Mouse (Mus musculus) intestine, postnatal 0 days (tissue): ENCODE data around the gene Atp6ap1l. TPM values are rescaled to one million over a fixed set of nuclear protein-coding genes. Genes with fewer than 3 reads are reported as not detected.
"Not testable (repeated sequence)": the region's sequence is repeated elsewhere in the genome, so short reads cannot be mapped to it uniquely, and the experiment has no call there.

Experiments
- ATAC-seq: fragments of 200-750 bp; cut with Nextera tagmentation; 2 replicates; pipeline ENCODE4 v1.8.0; 2017; ENCODE audit warnings: mild to moderate bottlenecking, moderate TSS enrichment, moderate library complexity
- H3K27ac ChIP-seq: fragments of 300-500 bp; sonication (generic); 2 replicates; pipeline ENCODE4 v1.5.1; 2014; ENCODE audit warnings: mild to moderate bottlenecking, low read depth, low read length, moderate library complexity
- H3K27me3 ChIP-seq: fragments of 300-500 bp; sonication (generic); replicated peaks from 2 replicates; pipeline ENCODE4 v1.6.1; 2014; ENCODE audit warnings: low read length, mixed read lengths; ENCODE audit not compliant: control insufficient read depth, insufficient read depth
- H3K36me3 ChIP-seq: fragments of 300-500 bp; sonication (generic); 2 replicates; pipeline ENCODE4 v1.6.1; 2014; ENCODE audit warnings: mild to moderate bottlenecking, moderate library complexity; ENCODE audit not compliant: control insufficient read depth, insufficient read depth
- H3K4me1 ChIP-seq: fragments of 300-500 bp; sonication (generic); replicated peaks from 2 replicates; pipeline ENCODE4 v1.6.1; 2014; ENCODE audit warnings: antibody characterized with exemption, low read length, mixed read lengths; ENCODE audit not compliant: control insufficient read depth, insufficient read depth
- H3K4me2 ChIP-seq: fragments of 300-500 bp; sonication (generic); replicated peaks from 2 replicates; pipeline ENCODE4 v1.6.1; 2014; ENCODE audit warnings: low read depth, mild to moderate bottlenecking, moderate library complexity
- H3K4me3 ChIP-seq: fragments of 300-500 bp; sonication (generic); 2 replicates; pipeline ENCODE4 v1.5.1; 2014; ENCODE audit warnings: low read depth, low read length
- H3K9ac ChIP-seq: fragments of 300-500 bp; sonication (generic); 2 replicates; pipeline ENCODE4 v1.6.1; 2014; ENCODE audit warnings: mild to moderate bottlenecking, low read depth, low read length
- H3K9me3 ChIP-seq: fragments of 300-500 bp; sonication (generic); 2 replicates; pipeline ENCODE4 v1.6.1; 2016; ENCODE audit warnings: mixed run types; ENCODE audit not compliant: control insufficient read depth
- CTCF ChIP-seq: sonication (generic); IDR thresholded peaks from 2 replicates; pipeline ENCODE4 v1.5.1; 2016; ENCODE audit warnings: low read depth, mild to moderate bottlenecking, control low read depth, antibody characterized with exemption, moderate library complexity
- WGBS: fragments of 180-500 bp; shearing (Covaris S2); extraction: QIAGEN DNeasy Blood & Tissue Kit; methylation state at CpG from one replicate; pipeline ENCODE4 v1.1.7; 2014; 5-methylcytosine and 5-hydroxymethylcytosine counted together
- polyA plus RNA-seq: library from polyadenylated mRNA; unstranded; fragments of >200 nt; fragmentation: Nextera tagmentation; extraction: Ambion mirVana; gene quantifications from 2 replicates; pipeline ENCODE4 v1.2.1, GENCODE M21; 2015

Gene Atp6ap1l
- polyA plus RNA-seq, 1 experiment from 2014 or later = not detected

DNA sequence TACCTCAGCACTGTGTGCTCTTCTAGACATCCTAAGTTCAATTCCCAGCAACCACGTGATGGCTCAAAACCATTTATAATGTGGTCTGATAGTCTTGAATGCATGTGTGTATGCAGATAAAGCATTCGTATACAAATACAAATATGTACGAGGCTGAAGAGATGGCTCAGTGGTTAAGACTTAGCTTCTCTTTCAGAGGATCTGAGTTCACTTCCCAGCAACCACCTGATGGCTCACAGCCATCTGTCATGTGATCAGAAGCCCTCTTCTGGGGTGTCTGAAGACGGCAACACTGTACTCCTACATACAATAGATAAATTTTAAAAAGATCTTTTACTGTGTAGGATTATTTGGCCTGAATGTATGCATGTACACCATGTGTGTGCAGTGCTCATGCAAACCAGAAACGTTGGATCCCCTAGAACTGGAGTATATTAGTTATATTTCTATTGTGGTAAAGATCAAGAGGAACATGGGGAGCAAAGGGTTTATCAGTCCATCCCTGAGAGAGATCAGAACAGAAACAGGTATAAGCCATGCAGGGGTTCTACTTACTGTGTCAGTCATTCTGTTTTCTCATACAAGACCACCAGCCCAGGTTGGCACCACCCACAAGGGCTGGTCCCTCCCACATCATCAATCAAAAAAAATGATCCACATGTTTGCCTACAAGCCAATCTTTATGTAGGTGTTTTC is 21.9 kb upstream of the Atp6ap1l start:
- 67% methylated on average over 5 of the region's 5 CpGs for WGBS
- Histone ChIP-seq H3K4me2 (no peak overlapping the region), H3K4me1 (0 out of 2 replicates have a peak, but pooled peaks cover 4% of the 10 kb centered on the region), H3K9ac (no peak overlapping the region), H3K9me3 (no peaks in the 10 kb centered on the region), H3K27ac (no peak overlapping the region), H3K27me3 (no peaks in the 10 kb centered on the region), H3K36me3 (peaks cover 22% of the 10 kb centered on the region), H3K4me3 (no peak overlapping the region)
- no peak for TF ChIP-seq CTCF
- no peak for ATAC-seq

DNA sequence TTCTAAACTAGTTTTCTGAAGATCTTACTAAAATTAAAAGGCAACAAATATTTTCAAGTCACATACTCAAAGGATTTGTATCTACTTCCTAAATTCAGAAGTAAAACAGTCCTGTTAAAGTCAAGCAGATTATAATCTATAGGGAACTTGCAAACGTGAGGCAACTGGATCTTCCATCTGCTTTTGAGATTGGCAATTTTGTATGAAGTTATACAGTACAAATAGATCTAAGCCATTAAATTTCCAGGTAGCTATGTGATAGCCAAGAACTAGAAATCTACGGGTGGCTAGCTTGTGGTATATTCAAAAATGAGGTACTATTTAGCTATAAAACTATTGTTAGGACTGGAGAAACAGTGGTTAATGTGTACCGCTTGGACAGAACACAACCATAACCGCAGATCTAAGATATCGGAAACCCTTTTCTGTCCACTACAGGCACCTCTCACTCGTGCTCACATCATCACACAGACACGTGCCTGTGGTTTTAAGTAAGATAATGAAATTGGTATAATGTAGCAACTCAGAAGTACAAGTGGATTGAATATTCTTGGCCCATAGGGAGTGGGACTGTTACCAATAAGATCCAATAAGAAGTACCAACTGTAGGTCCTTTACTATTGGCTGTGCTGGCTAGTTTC is 21.1 kb upstream of the Atp6ap1l start:
- Histone ChIP-seq H3K27me3 (no peaks in the 10 kb centered on the region), H3K9me3 (no peaks in the 10 kb centered on the region), H3K4me1 (0 out of 2 replicates have a peak, but pooled peaks cover 4% of the 10 kb centered on the region), H3K4me3 (no peak overlapping the region), H3K36me3 (peaks cover 22% of the 10 kb centered on the region), H3K4me2 (no peak overlapping the region), H3K27ac (no peak overlapping the region), H3K9ac (no peak overlapping the region)
- no peak for ATAC-seq
- TF ChIP-seq CTCF = no peak
- 76% methylated on average over 7 of the region's 7 CpGs for WGBS

DNA sequence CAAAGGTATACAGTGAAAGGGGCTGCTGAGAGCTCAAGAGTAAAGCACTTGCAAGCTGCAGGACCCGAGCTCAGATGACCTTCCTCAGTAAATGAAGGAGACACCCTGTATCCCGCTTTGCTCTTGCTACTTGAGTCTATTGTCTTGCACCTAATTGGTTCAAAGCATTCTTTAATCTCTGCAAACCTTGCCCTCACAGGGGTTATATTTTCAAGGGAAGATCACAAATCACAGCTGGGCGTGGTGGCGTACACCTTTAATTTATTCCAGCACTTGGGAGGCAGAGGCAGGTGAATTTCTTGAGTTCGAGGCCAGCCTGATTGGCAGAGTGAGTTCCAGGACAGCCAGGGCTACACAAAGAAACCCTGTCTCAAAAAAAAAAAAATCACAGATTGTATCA is 20.0 kb upstream of the Atp6ap1l start:
- no peak overlapping the region for H3K4me3 ChIP-seq
- 0 out of 2 replicates have a peak, but pooled peaks cover 4% of the 10 kb centered on the region for H3K4me1 ChIP-seq
- TF ChIP-seq CTCF = no peak
- WGBS = 80% methylated on average over 5 of the region's 5 CpGs
- no peak overlapping the region for H3K4me2 ChIP-seq
- H3K27me3 ChIP-seq = no peaks in the 10 kb centered on the region
- no peak for ATAC-seq
- no peaks in the 10 kb centered on the region for H3K9me3 ChIP-seq
- no peak overlapping the region for H3K9ac ChIP-seq
- H3K36me3 ChIP-seq = peaks cover 22% of the 10 kb centered on the region
- no peak overlapping the region for H3K27ac ChIP-seq

DNA sequence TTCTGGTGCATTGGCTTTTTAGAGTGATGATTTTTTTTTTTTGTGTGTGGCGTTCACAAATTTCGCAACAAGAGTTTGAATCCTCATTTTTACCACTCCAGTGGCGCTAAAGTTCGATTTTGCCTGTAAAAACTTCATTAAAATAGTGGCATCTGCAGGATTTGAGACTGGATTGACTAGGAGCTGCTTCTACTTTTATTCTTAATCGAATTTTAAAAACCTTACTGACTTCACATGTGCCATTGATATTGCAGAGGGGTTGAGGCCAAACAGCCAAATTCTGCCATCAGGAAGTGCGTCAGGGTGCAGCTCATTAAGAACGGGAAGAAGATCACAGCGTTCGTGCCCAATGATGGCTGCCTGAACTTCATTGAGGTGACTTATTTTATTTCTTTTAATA is 18.9 kb upstream of the Atp6ap1l start:
- peak overlapping the region; percentile 70 for H3K4me2 ChIP-seq
- no peaks in the 10 kb centered on the region for H3K27me3 ChIP-seq
- WGBS = 42% methylated on average over 9 of the region's 9 CpGs
- no peaks in the 10 kb centered on the region for H3K9me3 ChIP-seq
- H3K9ac ChIP-seq = peak overlapping the region; percentile 98
- peaks cover 22% of the 10 kb centered on the region for H3K36me3 ChIP-seq
- TF ChIP-seq CTCF = no peak
- no peak for ATAC-seq
- H3K27ac ChIP-seq = no peak overlapping the region; the same call in 1 of the 2 replicates
- H3K4me3 ChIP-seq = peak overlapping the region; percentile 98
- 0 out of 2 replicates have a peak, but pooled peaks cover 4% of the 10 kb centered on the region for H3K4me1 ChIP-seq

DNA sequence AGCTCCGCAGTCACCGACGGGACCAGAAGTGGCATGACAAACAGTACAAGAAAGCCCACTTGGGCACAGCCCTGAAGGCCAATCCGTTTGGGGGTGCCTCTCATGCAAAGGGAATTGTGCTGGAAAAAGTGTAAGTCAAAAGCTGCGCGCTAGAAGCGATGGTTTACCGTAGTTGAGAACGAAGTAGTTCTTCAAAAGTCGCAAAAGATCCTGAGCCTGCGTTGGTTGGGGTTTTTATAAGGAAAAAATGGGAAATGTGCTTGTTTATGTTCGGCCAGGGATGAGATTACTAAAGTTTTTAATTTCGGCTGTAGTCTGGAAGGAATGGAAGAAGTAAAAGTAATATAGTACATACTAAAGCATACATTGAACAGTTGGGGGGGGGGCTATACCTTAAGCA is 18.5 kb upstream of the Atp6ap1l start:
- not testable (repeated sequence) for H3K9me3 ChIP-seq, H3K27me3 ChIP-seq, ATAC-seq, H3K4me1 ChIP-seq
- Histone ChIP-seq H3K36me3 (peaks cover 22% of the 10 kb centered on the region), H3K4me3 (peak overlapping the region; percentile 98), H3K9ac (peak overlapping the region; percentile 98), H3K4me2 (peak overlapping the region; percentile 70), H3K27ac (peak overlapping the region; percentile 78; the same call in 1 of the 2 replicates)
- 1% methylated on average over 13 of the region's 13 CpGs for WGBS

DNA sequence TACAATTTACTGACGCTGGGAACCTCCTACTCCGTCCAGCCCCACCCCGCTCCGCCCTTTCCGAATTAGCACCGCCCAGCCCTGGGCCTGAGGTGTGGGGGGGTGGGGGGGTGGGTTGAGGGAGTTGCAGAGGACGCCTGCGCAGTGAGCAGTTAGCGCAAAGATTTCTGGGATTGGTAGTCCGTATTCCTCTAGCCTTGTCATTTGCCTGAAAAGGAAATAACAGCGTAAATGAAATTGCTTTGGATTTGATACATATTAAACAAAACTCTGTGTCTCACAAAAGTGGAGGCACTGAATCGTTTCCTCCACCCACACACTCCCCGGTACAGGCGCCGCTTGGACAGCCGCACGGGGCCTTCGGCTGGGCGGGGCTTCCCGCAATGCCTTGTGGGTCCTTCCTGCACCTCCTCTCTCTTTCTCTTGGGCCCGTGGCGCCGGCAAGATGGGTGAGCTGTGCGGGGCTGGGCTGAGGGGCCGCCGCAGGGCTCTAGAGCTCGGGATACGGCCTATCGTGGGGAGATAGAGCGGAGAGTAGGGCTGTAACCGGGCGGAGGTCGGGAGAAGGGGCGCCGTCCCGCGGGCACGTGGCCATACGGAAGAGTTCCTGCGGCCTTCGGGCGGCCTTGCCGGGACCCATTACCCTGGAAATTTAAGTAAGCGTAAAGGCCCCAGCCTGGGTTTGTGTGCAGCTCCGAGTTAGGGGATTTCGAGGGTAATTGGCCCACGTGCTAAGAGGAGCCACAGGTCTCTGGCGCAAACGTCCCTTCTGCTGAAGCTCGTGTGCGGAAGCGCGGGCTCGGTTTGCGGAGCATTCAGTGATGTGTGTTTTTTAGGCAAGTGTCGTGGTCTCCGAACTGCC is 17.8 kb upstream of the Atp6ap1l start, which contains the start of gene Rps23:
Rps23 (plus strand) TSS at position 208 of the 862 bp plus-strand sequence.
- Histone ChIP-seq H3K9me3 (no peaks in the 10 kb centered on the region), H3K9ac (peak within 1 kb of the TSS; percentile 98), H3K27ac (peak within 1 kb of the TSS; percentile 78), H3K4me3 (peak within 1 kb of the TSS; percentile 98), H3K4me2 (peak within 1 kb of the TSS; percentile 70), H3K4me1 (0 out of 2 replicates have a peak, but pooled peaks cover 4% of the 10 kb centered on the region), H3K36me3 (peaks cover 22% of the 10 kb centered on the region), H3K27me3 (no peaks in the 10 kb centered on the region)
- ATAC-seq = peak; percentile 98
- under 1% methylated on average over 57 of the region's 57 CpGs for WGBS
- no peak for TF ChIP-seq CTCF
